Mouse (Mus musculus) retina, postnatal 1 day (tissue): ENCODE data around the gene Slc35e2.
A peak's percentile ranks its signal among the peaks of the same experiment; 100 is the strongest.

Experiments
- DNase-seq: peaks from one replicate; pipeline ENCODE4 v3.0.0-alpha.2; 2012

Gene Slc35e2

DNA sequence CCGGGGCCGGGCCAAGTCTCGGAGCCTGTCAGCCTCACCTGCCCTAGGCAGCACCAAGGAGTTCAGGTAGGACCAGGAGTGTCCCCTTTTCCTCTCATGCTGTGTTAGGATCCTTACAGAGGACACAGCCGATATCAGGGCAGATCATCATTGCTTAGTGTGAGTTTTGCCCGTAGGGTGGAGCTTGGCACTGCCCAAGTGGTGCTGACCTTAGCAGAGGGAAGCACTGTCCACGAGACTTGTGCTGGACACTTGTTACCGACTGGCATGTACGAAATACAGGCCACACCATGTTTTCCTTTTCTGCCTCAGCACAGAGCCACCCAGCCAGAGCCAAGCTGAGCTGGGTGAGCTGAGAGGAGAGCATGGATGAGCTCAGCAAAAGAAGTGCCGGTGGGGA lies 24.1 kb upstream of the Slc35e2 start:
- no peak for DNase-seq

DNA sequence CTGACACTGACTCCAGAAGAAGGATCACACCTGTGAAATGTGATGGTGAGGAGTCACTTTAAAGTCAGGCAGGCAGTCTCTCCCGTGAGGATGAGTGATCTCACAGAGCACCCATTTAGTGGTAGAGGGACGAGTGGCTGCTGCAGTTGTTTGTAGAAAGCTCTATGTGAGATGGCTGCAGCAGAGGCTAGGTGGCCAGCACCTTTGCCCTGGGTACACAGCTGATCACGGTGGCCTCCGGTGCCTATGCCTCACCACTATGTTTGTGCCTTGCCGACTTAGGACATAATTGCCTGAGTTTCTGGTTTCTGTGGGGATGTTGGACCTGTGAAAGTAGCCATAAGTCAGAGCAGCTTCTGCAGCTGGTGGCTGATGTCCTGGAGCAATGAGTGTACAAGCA lies 23.5 kb upstream of the Slc35e2 start:
- DNase-seq: no peak

DNA sequence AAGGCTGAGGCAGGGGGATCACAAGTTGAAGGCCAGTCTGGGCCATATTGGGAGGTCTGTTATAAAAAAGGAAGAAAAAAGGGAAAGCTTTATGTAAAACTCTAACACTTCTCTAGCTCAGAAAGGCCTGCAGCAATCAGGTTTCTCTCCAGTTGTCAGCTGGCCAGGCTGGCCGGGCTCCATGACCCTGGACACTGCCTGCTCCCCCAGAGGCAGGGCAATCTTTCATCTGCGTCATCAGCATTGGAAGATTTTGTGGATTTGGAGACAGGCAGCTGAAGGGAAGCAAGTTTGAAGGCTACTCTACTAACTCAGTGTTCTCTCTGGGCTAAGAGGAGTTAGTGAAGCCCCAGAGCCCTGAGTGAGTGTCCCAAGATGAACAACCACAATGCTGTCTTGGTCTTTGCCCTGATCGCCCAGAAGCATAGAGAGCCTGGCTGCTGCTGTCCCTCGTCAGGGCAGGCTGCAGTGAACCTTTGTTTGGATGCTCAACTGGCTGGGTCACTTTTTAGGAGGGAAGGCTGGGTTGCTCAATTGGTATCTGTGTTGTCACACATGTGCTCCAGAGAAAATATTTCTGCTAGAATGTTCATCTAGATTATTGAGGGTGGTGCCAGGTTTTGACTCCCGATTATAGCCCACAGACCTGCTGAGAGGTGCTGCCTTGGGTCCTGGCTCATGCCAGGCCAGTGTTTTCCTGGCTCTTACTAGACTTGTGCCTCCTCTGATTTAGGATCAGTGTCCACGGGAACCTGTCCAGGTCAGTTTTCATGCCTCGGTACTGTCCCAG lies 22.7 kb upstream of the Slc35e2 start:
- DNase-seq: no peak

DNA sequence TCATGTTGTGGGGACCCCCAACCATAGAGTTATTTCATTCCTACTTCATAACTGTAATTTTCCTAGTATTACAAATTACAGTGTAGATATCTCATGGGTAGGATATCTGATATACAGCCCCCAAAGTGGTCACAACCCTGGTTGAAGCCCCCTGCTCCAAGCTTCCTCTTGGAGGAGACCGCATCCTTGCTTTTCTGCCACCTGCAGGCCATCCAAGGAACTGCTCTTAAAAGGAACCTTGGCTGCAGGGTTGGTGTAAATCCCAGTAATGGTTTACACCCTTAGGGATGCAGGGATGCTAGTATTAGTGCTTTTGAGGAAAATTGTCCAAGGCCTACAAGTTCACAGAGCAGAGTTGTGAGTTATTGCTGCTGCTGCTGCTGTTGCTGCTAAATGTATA lies 20.8 kb upstream of the Slc35e2 start:
- peak; percentile 69 for DNase-seq

DNA sequence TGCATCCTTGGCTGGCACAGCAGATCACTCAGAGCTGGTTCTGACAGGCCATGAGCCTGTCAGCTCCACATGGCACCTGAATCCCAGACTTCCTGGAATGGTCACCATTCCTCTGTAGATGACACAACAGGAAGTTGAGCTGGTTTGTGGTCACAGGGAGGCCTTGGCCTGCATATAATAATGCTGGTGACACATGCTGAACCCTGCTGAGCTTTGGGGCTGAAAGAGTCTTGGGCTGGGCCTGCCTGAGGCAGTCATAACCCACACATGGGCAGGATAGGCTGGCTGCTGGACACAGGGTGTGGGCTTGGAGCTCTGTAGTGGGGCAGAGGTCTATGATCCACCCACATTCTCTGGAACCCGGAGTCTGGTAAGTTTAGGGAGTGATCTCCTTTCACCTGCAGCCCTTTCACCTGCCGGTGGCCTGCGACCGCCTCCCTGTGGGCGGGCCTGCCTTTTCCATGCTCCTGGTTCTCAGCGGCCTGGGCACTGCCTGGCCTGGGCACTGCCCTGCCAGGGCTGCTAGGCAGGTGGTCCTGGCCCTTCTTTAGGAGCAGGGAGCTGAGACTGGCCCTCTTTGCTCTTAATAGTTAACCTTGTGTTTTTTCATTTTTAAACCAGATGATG lies 18.8 kb upstream of the Slc35e2 start:
- no peak for DNase-seq

DNA sequence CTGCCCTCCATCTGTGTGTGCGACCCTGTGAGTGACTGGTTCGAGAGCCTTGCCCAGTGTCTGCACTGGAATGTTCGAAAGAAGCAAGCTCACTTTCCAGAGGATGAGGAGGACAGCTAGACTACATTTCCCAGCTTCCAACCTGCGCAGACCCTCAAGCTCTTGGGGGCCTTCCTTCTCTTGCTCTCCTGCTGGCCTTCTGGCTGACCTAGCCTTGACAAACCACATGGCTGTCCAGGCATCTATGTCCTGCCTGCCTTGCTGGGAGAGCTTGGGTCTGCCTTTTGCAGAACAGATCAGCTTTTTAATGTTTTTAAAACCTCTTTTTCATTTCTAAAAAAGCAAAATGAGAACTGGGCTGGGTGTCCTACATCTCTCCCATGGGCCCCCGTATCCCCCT lies 11.9 kb upstream of the Slc35e2 start:
- no peak for DNase-seq

DNA sequence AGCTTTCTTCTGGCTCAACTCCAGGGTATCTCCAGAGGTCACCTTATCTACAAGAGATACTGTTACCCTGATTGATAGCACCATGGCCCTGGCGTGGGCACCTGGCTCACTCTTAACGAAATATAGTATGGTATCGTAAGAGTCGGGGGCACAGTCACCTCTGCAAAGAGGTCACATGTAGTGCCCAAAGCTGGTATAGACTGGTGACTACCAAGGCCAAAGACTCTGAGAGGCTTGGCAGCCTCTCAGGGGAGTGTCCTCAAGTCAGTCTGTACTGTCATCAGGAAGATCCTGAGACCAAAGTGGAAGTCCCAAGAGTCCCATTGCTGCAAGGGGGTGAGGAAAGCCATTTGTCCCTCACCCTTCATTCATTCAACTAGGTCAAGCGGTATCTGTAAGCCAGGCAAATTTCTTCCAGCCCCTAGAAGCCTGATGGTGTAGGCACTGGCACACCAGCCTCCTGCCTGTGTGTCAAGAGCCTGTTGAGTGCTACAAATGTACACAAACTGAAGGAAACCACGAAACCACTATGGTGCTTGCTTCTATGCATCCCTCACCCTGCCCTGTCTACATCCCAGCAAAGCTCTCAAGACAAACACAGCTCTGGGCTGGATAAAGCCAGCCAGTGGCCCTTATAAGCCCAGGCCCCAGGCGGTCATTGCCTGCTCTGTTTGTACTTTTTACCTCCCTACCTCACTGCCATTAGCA lies 10.1 kb upstream of the Slc35e2 start:
- no peak for DNase-seq

DNA sequence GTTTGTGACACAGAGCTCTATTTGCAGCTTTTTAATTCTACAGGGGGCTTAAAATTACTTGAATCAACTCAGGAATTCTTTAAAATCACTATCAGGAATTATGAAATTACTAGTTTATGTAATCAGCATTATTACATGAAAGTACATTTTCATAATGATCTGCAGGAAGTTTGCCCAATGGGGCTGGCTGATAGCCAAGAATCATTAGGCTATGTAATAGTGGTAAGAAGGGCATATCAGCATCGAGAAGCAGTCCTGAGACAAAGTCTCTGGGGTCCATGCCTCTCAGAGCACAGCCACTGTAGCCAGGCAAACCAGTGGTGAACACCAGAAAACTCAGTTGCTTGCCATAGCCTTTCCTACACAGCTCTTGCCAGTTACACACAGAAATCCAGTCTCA lies 7.4 kb upstream of the Slc35e2 start:
- DNase-seq: no peak

DNA sequence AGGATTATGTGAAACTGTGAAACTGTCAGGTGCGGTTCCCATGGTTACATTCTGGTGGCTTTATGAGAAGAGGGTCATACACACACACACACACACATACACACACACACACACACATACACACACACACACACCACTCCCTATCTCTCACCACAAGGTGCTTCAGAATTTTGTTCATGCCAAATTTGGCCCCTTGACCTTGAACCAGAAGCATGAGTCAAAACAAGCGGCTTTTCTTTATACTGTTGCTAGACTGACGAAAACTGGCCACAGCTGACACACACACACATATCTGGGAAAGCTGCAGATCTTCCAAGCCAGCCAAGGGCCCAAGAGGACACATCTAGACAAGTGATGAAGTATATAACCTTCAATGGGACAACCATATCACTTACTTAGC lies 5.4 kb upstream of the Slc35e2 start:
- no peak for DNase-seq

DNA sequence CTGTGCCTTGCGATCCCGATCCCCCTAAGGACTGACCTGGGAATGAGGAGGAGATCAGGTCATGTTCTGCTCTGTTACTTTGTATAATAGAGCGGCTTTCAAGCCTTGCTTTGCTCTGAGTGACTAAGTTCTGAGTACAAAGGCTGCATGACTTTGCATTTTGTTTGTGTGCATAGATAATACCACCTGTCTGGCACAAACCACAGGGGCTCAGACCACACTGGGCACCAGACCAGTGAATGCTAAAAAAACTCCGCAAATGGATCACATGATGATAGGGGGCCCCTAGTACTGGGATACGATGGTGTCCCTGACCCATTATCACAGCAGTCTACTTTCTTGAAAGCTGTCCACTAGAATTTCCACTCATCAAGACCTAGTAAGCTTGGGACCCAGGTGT lies 4.6 kb upstream of the Slc35e2 start:
- no peak for DNase-seq

DNA sequence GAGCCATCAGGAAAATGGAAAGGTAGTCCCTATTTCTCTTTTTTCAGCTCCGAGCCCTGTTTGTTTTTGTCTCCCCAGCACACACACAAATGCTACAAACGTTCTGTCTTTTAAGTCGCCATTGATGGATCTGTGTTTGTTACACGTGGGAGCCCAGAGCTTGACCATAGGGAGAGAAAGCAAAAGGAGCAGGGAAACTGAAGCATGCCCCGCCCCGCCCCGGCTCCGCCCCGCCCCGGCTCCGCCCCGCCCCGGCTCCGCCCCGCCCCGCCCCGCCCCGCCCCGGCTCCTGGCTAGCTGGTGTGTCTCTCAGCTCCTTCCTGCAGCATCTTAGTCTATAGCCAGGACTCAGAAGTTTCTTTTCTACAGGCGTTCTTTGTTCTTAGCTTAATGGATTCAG lies 2.7 kb upstream of the Slc35e2 start:
- no peak for DNase-seq

DNA sequence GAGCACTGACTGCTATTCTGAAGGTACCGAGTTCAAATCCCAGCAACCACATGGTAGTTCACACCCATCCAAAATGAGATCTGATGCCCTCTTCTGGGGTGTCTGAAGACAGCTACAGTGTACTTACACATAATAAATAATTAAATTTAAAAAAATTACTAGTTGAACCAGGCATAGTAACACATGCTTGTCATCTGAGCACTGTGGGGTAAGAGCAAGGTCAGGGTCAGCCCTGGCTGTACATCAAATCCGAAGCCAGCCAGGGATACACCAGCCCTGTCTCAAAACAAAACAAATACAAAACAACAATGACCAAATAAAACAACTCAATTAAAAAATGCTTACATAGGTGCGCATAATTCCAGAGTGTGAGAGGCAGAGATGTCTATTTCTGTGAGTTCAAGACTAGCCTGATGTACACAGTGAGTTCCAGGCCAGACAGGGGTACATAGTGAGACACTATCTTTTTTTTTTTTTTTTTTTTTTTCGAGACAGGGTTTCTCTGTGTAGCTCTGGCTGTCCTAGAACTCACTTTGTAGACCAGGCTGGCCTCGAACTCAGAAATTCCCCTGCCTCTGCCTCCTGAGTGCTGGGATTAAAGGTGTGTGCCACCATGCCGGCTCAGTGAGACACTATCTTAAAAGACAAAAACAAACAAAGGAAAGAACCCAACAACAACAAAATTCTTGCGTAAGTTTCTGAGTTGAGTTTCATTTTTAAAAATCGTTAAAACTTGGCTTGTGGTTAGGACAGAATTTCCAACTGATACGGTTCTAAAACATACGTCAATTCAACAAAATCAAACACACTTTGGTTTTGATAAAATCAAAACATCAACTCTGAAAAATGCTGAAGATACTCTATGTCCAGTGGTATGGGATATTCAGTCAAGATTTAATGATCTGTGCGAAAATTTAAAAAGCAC lies 1.1 kb upstream of the Slc35e2 start:
- DNase-seq: no peak

DNA sequence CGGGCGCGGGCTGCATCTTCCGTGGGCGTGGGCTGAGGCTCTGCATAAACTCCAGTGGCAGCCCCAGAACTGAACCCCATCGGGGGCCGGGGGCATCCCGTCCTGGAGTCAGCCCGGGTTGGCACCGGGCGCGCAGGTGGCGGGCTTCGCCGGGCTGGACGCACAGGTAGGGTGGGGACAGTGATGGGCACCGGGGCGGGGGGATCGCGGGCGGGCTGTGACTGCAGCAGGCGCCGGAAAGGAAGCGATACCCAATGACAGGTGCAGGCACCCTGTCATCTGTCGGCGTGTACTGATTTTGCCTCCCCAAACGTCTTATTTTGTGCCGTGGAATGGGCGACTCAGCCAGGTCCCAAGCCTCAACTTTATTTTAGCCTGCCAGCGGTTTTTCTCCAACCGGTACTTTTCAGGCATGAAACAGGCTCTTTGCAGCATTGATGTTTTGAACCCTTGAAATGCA lies 811 bp downstream of the Slc35e2 start:
- DNase-seq: no peak

DNA sequence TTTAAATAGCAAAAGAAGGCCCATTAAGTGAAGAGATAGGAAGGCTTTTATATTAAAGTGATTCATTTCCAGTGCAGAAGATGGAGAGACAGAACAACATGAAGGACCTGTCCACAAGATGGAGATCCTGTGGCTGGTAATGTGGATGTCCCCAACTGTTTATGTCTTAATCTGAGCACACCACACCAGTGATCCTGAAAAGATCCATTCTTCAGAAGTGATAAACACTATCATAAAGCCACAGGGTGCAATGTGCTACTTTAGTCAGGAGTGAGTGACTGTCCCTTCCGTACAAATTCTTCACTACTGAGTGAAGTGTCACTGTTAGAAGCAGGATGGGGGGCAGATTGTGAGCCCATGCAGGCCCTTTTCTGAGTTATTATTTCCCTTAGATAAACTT lies 1.5 kb downstream of the Slc35e2 start:
- DNase-seq: no peak

DNA sequence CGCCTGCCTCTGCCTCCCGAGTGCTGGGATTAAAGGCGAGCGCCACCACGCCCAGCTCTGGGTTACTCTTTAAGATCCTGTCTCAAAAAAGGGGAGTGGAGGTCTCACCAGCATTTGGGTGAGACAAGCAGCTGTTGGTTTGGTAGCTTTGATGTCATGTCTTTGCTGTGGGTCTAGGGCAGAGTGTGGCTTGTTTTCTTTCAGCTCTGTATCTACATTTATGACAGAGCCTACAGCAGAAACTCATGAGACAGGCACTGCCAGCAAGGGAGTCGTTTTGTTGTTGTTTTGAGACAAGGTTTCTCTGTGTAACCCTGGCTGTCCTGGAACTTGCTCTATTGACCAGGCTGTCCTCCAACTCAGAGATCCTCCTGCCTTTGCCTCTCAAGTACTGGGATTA lies 2.6 kb downstream of the Slc35e2 start:
- DNase-seq: no peak

DNA sequence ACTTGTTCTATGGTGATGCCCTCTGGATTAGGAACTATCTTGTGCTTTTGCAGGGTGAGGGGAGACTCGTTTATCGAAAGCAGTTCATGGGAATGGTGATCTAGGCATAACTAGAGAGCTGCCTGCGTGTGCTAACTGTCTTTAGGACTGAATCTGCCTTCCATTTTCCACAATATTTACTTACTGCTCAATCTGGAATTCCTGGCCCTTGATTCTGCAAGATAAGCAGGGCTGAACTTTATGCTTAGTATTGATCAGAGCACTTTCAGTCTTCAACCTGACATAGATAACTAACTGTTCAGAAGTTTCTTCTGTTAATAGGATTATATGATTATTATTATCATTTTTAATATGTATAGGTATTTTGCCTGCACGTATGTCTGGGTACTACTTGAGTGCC lies 3.9 kb downstream of the Slc35e2 start:
- DNase-seq: no peak

DNA sequence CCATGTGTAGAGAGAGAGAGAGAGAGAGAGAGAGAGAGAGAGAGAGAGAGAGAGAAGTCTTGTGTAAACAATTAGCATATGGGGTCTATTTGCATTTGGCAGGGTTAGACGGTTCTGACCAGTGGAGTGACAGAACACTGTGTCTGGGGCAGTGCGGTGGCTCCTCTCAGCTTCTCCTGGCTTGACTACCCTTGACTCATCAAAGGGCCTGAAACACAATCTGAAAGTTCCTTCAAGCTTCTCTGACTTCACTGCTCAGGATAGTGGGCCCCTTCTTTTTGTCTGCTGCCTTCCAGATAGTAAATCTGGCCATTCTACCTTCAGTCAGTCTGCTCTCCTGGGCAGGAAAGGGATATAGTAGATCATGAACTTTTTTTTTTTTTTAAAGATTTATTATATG lies 5.6 kb downstream of the Slc35e2 start:
- DNase-seq: no peak

DNA sequence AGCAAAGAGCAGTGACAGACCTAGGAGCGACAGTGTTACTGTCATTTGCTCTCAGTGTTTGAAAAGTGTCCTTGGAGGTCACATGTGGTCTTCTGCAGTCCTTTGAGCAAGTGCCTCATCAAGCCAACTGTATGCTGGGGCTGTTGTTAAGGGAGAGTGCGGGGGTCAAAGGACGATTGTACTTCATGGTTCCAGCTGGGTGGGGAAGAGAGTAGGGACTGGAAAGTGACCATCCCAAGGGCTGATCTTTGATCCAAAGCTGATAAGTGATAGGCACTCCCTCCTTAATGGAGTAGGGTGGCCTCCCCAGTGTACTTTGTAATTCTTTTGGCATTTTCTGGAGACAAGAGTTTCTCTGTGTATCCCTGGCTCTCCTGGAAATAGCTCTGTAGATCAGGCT lies 10.6 kb downstream of the Slc35e2 start:
- DNase-seq: no peak

DNA sequence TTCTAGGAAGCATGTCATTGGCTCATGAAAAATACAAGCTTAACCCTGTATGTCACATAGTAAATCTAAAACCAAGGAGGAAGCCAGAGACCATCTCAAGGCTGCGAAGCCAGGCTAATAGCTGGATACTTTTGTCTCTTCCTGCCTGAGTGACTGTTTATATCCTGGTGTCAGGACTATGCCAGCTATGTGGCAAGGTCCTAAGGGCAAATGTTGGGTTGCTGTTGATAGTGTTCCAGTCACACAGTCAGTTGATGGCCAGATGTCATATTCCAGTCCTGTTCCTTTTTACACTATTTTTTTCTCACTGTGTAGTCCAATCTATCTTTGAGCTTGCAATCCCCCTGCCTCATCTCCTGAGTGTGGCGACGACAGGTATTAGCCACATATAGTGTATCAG lies 12.0 kb downstream of the Slc35e2 start:
- DNase-seq: no peak

DNA sequence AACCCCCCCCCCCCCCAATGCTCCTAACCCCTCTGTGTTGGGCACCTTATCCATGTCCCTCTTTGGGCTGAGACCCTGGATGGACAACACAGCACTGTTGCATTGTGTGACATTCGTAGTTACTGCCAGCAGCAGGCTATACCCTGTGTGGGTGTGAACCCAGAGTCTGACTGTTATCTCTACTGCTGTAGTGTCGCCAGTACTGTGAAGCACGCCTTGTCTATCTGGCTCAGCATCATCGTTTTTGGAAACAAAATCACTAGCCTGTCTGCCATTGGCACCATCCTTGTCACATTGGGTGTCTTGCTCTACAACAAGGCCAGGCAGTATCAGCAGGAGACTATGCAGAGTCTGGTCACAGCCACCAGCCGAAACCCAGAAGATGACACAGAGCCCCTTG lies 17.1 kb downstream of the Slc35e2 start:
- DNase-seq: no peak

DNA sequence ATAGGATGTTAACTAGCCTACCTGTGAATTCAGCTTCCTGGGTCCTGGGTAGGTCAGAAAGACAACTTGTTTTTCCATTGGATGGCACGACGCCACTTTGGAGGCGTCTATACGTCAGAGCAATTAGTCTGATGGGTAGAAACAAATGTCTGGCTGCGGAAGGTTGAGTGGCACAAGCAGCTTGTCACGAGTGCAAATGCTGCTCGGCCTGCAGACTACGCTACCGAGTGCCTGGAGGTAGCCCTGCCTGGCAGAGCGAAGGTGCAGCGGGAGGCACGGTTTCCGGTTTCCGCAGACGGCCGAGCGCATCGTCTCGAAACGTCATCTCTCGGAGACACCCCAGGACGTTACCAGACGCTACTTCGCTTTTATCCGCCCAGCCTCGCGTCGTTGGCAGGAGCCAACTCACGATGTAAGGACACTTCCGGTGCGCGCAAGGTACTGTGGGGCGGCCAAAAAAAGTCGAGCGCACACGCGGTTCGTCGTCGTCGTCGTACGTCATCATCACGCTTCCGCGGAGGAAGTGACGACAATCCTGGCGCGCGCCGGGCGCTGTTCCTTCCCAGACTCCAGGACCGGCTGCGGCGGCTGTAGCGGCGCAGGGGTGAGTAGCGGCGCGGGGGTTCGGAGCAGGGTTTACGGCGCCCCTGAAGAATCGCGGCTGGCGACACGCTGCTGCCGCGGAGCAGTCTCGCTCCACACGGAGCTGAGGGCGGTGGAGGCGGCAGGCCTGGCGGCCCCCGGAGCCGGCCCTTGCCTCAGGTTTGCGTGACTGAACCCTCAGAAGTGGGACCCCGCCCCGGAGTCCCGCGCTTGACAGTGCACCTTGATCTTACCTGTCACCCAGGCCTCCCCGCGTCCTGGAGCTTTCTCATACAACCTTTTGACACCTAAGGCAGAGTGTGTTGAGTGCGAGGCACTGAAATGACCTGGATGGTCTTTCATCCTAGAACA lies 23.4 kb downstream of the Slc35e2 start, which contains the start of gene Cdk11b:
Gene Cdk11b, plus strand, starts transcription at position 517 of the 954 bp plus-strand sequence.
- peak; percentile 99 for DNase-seq

DNA sequence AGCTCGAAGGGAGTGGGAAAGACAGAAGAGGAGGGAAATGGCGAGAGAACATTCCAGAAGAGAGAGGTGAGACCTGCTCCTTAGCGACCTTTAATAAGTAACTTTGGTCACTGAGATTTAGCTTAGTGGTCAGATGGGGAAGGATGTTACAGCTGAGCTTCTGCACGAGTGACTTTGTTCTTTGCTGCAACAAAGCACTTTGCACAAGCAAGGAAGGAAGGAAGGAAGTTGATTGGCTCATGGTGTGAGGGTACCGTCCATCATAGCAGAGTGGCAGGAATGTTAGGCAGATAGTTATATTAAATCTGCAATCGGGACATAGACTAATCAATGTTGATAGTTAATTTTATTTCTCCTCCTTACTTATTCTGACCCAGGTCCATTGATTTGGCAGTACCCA lies 29.1 kb downstream of the Slc35e2 start:
- DNase-seq: no peak
